Mouse (Mus musculus) neutrophil, adult 59 days (primary cell): ENCODE data around the gene Parp9. TPM values are rescaled to one million over a fixed set of nuclear protein-coding genes. Genes with fewer than 3 reads are reported as not detected.

Source experiments
- total RNA-seq, 2 experiments: library from RNA; stranded (reverse); gene quantifications; 1 replicate in 1 of 2; 2 replicates in 1 of 2; pipeline ENCODE4 v1.2.4; 2023

Gene Parp9
- 10 to 100 TPM; 20.8 to 22.7 TPM for total RNA-seq

DNA sequence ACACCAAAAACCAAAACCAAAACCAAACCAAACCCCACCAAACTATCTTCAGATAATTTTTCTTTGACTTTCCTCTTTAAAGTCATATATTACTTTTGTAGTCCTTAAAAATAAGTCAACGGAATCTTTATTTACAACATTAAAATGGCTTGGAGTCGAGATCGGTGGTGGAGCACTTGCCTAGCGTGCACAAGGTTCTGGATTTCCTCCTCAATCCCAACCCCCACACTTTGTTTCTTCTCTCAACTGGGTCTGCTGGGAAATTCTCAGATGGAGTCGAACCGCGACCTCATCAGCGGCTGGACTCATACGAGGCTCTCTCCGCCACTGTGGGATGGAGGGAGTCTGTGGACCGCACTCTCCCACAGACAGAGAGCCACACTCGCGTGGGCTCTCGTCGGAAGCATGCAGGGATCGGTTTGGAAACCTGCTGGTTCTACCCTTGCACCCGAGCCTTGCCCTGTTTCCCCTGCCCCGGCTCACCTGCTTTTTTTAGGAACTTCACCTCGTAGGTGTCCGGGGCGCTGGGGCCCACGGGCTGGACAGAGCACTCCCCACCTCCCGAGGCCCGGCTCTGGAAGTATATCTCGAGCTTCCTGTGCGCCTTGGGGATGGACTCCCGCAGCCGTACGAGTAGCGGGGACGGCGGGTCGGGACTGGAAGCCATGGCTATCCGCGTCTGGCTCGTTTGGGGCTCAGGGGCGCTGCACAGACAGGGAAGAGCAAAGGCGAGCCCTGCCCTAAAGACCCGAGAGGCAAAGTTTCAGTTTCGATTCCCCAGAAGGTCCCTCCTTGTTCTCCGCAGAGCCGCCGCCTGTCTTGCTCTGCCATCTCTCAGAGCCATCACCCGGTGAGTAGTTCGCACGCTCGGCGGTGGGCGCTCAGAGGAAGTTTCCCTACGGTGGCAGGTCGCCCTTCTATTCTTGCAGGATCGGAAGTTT is at the start of gene Parp9, which contains the start of gene Dtx3l:
Parp9 (plus strand) TSS at position 260 of the 941 bp plus-strand sequence.
Dtx3l (minus strand) TSS at position 941 of the 941 bp plus-strand sequence.

DNA sequence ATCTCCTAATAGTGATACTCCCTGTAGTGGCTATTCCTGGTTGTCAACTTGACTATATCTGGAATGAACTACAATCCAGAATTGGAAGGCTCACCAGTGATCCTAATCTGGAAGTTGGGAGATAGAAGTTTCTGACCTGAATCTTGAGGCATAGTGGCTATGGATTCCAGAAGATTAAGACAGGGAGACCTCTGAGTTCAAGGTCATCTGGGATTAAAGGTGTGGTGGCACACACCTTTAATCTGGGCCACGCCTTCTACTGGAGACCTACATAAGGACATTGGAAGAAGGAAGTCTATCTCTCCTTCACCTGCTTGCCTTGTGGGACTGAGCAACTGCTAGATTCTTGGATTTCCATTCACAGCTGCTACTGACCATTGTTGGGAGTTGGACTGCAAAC is 40.2 kb downstream of the Parp9 start, which contains the start of gene Kpna1:
Kpna1 (plus strand) TSS at position 301 of the 400 bp plus-strand sequence.

Other genes with a start within 250 kb of the Parp9 start
- gene Dirc2, start 169.1 kb upstream of the Parp9 start, total RNA-seq: 10 to 100 TPM; 19.2 to 22.4 TPM
- 10 to 100 TPM; 12.2 to 12.7 TPM for gene Hspbap1, start 168.1 kb upstream of the Parp9 start, total RNA-seq
- gene Parp14, start 66.9 kb upstream of the Parp9 start, total RNA-seq: 10 to 100 TPM; 22.1 to 23.3 TPM
- 10 to 100 TPM; 18.5 to 21.5 TPM for gene Dtx3l, start 681 bp downstream of the Parp9 start, total RNA-seq
- gene Kpna1, start 40.3 kb downstream of the Parp9 start, total RNA-seq: 10 to 100 TPM; 40.0 to 43.1 TPM
- 1 to 10 TPM; 4.5 to 5.0 TPM for gene Wdr5b, start 102.7 kb downstream of the Parp9 start, total RNA-seq
- 10 to 100 TPM; 15.1 to 15.7 TPM for gene Fam162a, start 133.1 kb downstream of the Parp9 start, total RNA-seq
- 10 to 100 TPM; 10.2 to 12.3 TPM for gene Ccdc58, start 133.2 kb downstream of the Parp9 start, total RNA-seq
- gene Csta1, start 192.8 kb downstream of the Parp9 start, total RNA-seq: not detected
- 10 to 100 TPM; 57.4 to 66.5 TPM for gene Stfa2l1, start 218.3 kb downstream of the Parp9 start, total RNA-seq
- gene Gm5483, start 245.7 kb downstream of the Parp9 start, total RNA-seq: 10 to 100 TPM; 25.4 to 28.3 TPM